Mouse (Mus musculus) kidney, postnatal 25 days (tissue): ENCODE measurements around the gene Eif3a.

Experiments used
- DNase-seq, 2 experiments: peaks; one replicate each; pipeline ENCODE4 v3.0.0; 2021; ENCODE audit warnings: mixed read lengths in 2 of 2

The Eif3a gene

GRCm38 (mm10) chr19:60790551-60791161 is at the start of gene Eif3a:
Gene Eif3a (minus strand): TSS chr19:60790658.
- DNase-seq, result peak; percentile 93 to 97

- DNase-seq, result peak; percentile 73 to 87
Observed at GRCm38 (mm10) chr19:60837747-60838146, 47.3 kb upstream of the Eif3a start.

GRCm38 (mm10) chr19:60818677-60819076 is 28.2 kb upstream of the Eif3a start:
- DNase-seq, result no peak

- DNase-seq, result no peak
Observed at GRCm38 (mm10) chr19:60813133-60813532, 22.7 kb upstream of the Eif3a start.

DNA sequence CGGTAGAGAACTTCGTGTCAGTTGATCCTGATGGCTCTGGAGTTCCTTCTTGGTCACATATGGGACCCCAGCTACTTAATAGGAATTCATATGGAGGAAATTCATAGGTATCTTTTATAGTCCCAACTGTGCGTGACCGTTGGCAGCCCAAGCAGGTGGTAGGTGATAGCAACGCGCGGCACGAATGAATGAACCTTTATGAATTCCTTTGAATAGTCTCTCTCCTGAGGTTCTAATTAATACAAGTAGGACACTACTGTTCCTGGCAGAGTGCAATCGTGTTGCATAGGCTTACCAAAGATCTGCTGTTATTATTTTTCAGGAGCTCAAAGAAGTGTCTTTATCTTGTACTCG is 21.6 kb upstream of the Eif3a start:
- no peak for DNase-seq

GRCm38 (mm10) chr19:60811098-60812035 is 20.9 kb upstream of the Eif3a start, which contains the start of gene Fam45a:
Gene Fam45a (plus strand): TSS chr19:60811585.
- peak; percentile 93 to 96 for DNase-seq

DNA sequence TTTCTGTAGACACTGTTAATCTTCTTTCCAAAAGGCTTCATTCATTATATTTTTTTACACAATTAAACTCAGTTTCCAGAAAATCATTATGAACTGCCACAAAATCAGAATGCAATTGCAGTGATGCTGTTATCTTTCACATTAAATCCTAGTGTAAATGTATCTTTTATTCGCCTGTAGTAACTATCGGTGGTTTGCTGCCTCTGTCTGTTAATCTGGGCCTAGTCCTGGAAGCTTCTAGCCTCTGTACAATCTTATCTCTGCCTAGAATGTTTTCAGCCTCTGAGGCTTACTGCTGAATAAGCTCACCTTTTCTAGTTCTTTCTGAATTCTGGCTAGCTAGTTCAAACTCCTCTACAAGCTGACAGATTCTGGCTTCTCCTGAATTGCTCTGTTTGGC is 19.5 kb upstream of the Eif3a start:
- DNase-seq, result no peak

GRCm38 (mm10) chr19:60804903-60805302 is 14.4 kb upstream of the Eif3a start:
- DNase-seq, result no peak

- no peak for DNase-seq
Observed at GRCm38 (mm10) chr19:60799867-60800569, 9.6 kb upstream of the Eif3a start.

- DNase-seq, result no peak
Observed at GRCm38 (mm10) chr19:60797415-60797814, 7.0 kb upstream of the Eif3a start.

DNA sequence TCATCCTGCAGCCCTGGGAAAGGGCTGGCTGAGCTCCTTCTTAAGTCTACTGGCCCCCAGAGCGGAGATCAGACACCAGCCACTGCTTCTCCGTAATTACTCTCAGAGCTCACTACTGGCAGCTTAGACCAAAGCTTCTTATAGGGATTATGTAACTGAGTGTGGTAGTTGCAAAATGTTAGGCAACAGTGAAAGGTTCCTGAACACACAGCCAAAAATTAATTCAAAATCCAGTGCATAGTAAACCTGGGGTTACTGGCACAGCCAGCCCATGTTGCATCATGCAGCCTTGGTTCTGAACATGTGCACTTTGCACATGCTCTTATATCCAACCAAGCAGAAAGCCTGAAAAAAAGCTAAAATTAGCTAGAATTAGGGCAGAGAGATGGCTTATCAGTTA is 4.8 kb upstream of the Eif3a start:
- DNase-seq, result peak in 1 of 2 experiments; percentile 56

DNA sequence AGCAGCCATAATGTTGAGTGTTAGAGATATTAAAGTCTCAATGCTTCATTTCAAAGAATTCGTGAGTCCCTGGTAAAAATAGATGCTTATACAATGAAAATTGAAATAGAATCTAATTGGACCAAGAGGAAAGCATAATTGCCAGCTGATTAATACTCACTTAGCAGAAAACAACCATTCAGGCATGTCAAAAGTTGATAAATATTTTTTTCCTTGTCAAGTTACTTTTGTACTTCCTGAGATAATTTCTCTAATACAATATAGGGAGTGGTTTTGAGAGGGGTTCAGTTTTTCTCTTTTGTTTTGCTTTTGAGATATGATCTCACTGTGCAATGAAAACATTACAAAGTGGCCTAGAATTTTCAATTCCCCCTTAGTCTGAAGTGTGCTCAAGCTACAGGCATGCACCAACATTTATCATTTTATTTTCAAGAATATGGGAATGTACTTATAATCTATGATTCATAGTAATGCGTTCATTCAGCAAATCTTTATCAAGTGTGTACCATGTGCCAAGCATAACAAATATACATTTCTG is 2.8 kb upstream of the Eif3a start:
- no peak for DNase-seq

GRCm38 (mm10) chr19:60791164-60791563 is 706 bp upstream of the Eif3a start:
- DNase-seq, result no peak

DNA sequence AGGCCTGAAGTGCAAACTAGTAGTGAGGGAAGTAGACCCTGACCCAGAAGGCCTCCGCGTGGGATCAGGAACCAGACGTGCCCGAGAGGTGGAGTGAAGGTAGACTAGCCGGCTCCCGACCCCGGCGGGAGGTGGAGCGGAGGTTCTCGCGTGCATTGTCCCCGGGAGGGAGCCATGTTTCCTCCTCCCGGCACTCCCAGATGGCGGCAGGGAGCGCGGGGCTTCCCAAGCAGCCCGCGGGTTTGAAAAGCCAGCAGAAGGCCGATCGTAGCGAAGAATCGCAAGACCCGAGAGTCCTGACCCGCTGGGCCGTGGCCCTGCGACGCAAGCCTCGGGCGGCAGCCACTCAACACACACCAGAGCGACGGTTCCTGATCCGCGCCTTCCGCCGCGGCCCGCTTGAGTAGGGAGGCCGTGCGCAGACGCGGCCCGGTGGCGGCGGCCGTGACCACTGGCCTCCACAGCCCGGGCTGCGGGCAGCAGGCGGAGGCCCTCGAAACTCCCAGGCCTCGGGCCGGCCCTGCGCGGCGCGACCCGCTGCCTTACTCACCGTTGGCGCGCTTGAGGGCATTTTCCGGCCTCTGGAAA is 445 bp downstream of the Eif3a start:
- peak; percentile 59 to 85 for DNase-seq

DNA sequence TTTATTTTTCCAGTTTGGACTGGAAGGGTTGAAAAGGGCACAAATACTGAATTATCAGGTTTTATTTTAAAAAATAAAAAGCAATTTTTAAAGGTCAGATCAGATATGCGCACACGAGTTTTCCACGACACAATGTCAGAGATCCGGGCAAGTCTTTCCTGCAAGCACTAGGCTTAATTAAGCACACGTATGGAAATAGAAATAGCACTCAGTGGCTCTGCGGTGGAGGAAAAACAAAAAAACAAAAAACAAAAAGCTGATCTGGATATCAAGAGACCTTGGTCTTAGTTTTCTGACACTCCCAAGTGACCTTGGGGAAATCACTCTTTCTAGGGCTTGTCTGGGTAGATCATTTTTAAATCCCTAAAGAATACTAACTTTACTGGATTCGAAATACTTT is 1.0 kb downstream of the Eif3a start:
- DNase-seq, result no peak

DNA sequence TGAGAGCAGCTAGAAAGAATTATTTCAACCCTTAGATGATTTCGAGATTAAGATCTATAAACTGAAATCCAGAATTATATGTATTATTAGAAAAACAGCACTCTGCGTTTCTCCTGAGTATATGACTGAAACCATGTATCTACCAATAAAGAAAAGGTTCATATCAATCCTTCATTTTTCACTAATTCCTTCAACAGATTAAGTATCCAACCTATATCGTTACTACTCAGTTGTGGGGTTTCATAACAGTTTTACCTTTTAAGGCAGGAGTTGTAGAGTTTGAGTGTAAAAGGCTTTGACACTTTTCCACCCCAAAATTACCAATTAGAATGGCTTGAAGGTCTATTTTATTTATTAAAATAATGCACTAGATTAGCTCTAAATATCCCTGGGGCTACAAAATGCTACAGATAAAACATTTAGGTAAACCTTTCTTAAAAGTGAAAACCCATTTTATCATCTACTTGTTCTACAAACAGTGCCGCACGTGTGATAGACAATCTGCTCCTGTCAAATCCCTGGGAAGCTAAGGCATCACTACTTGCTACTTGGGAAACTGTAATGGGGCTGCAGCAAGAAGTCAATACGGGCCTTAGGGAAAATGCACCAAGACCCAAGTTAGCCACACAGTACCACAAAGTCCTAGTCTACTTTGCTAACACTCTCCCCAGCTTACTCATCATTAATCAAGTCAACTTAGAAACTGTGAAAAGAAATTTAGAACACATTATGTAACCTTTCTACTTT is 2.1 kb downstream of the Eif3a start:
- DNase-seq, result no peak

- no peak for DNase-seq
Observed at GRCm38 (mm10) chr19:60787465-60788150, 2.9 kb downstream of the Eif3a start.

DNA sequence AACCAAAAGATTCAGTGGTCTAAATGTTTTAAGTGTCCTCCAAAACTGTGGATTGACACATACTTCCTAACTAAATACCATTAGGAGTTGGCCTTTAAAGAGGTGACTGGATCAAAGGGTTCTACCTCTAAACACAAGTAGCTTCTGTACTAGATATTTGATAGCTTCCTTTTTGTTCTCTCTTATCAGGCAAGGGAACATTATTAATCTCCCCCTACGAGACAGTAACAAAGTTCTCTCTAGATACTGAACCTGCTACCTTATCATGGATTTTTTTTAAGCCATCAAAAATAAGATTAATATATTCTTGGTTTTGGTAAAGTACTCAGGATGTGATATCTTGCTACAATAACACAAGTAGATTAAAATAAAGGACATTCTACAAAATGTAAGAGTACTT is 5.7 kb downstream of the Eif3a start:
- DNase-seq, result no peak

- no peak for DNase-seq
Observed at GRCm38 (mm10) chr19:60782034-60782433, 8.4 kb downstream of the Eif3a start.

- DNase-seq, result no peak
Observed at GRCm38 (mm10) chr19:60773366-60773765, 17.1 kb downstream of the Eif3a start.
